In the genomic region with DNA sequence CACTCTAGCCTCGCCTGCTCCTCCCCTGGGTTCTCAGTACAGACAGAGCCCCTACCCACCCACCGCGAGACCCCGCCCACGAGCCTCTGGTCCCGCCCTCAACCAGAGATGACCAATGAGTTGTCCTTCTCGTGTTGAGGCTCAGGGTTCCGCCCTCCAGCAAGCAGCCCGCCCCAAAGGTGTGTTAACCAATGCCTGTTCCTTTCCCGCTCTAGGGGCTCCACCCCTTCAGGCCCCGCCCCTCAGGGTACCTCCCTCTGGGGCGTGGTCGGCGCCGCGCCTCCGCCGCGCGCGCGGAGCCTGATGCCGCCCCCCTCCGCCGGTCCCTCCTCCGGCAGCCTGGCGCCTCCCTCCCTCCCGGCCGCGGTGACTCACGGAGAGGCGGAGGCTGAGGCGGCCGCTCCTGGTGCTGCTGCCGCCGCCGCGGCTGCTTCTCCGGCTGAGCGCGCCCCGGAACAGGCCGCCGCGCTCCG, we compare ENCODE assay signal across 8 mouse cellular contexts. TPM values are rescaled to one million over a fixed set of nuclear protein-coding genes. Genes with fewer than 3 reads are reported as not detected.
DNase-seq lines count a peak whose midpoint lies in the region; ATAC-seq lines count a peak whose summit lies in the region.

Ctnnbip1 (plus strand) TSS at position 369 of the 473 bp plus-strand sequence.

- 0 out of 2 replicates have a peak, but pooled peaks cover 6% of the 10 kb centered on the region for H3K4me1 ChIP-seq in hindbrain, embryonic 11.5 days (replicated peaks; ENCODE audit: control insufficient read depth, insufficient read depth, low read length)

- H3K27me3 ChIP-seq in hindbrain, embryonic 11.5 days (ENCODE audit: control insufficient read depth, insufficient read depth, low read length) = no peaks in the 10 kb centered on the region

- peak within 1 kb of the TSS; percentile 87 for H3K4me3 ChIP-seq in hindbrain, embryonic 11.5 days (ENCODE audit: low read depth, low read length)

- DNase-seq in MN1 (ENCODE audit: low spot score) = peak; percentile 97
- DNase-seq in cerebellum, adult 9-10 months = peak; percentile 98
- peak; percentile 95 for DNase-seq in frontal cortex, adult 2 months (ENCODE audit: extremely low spot score in 1 of 2, low spot score in 1 of 2)
- DNase-seq in hindbrain, embryonic 11.5 days (ENCODE audit: low spot score) = peak; percentile 98
- DNase-seq in layer of hippocampus, postnatal 10 days (ENCODE audit: low spot score in 2 of 2) = peak; percentile 95 to 97
- DNase-seq in lung, postnatal 10 days = peak; percentile 99
- DNase-seq in ovary, postnatal 36 days (ENCODE audit: low spot score) = peak; percentile 98
- DNase-seq in thymus, postnatal 25 days = peak; percentile 96

- peak within 1 kb of the TSS; percentile 62; the same call in 1 of the 2 replicates for H3K27ac ChIP-seq in hindbrain, embryonic 11.5 days (ENCODE audit: low read depth, low read length)

- peak within 1 kb of the TSS; percentile 91 for H3K4me2 ChIP-seq in hindbrain, embryonic 11.5 days (replicated peaks; ENCODE audit: low read depth, low read length)

- no peaks in the 10 kb centered on the region for H3K9me3 ChIP-seq in hindbrain, embryonic 11.5 days (ENCODE audit: control insufficient read depth, low read length)

- ATAC-seq in hindbrain, embryonic 11.5 days (ENCODE audit: low FRiP score) = peak; percentile 99

- under 1% methylated on average over 43 of the region's 46 CpGs for WGBS in hindbrain, embryonic 11.5 days

- no peaks in the 10 kb centered on the region for H3K36me3 ChIP-seq in hindbrain, embryonic 11.5 days (ENCODE audit: control insufficient read depth, insufficient read depth, low read length)

- H3K9ac ChIP-seq in hindbrain, embryonic 11.5 days (ENCODE audit: low read depth, low read length) = peak within 1 kb of the TSS; percentile 88

RNA-seq across cellular contexts. Expression of gene Ctnnbip1, which starts in this region (rescaled TPM):
- polyA plus RNA-seq in frontal cortex, adult 2 months (2012; rRNA removed) = 44.8 TPM in 2 replicates
- 63.4 and 65.2 TPM in 2 replicates for polyA plus RNA-seq in hindbrain, embryonic 11.5 days (2014; fragmentation: Nextera tagmentation; extraction: Ambion mirVana)
- total RNA-seq in layer of hippocampus, postnatal 10 days (2021) = 10 to 100 TPM; 75.4 to 82.9 TPM

Comparison
In these comparisons a context has a peak if more than half of its experiments do, and no peak if none do; other contexts are left out.
1. Peak in every context shown above with its lines: DNase-seq, ATAC-seq, H3K4me3 ChIP-seq and H3K27ac ChIP-seq.